Mouse (Mus musculus): Measurements from ENCODE around the gene Serinc1. TPM values are rescaled to one million over a fixed set of nuclear protein-coding genes. Genes with fewer than 3 reads are reported as not detected.
A peak's percentile ranks its signal among the peaks of the same experiment; 100 is the strongest.

The Serinc1 gene
- total RNA-seq, 1 experiment = 143 TPM

DNA sequence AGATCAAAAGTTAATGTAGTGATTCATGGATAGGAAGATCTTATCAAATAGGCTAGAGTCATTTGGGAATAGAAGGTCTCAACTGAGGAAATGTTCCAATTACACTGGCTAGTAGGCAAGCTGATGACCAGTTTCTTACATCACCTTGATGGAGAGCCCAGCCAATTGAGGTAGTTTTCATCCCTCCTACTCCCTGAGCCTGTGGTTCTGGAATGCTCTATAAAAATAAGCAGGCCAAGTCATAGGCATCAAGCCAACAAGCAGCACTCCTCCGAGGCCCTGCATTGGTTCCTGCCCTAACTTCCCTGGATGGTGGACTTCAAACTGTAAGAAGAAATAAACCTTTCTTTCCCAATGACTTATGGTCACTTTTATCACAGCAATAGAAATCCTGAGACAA lies 17.1 kb downstream of the Serinc1 start:
- peaks cover 22% of the 10 kb centered on the region for H3K36me3 ChIP-seq (ENCODE audit: control insufficient read depth, insufficient read depth, low read length, poor library complexity, severe bottlenecking)

DNA sequence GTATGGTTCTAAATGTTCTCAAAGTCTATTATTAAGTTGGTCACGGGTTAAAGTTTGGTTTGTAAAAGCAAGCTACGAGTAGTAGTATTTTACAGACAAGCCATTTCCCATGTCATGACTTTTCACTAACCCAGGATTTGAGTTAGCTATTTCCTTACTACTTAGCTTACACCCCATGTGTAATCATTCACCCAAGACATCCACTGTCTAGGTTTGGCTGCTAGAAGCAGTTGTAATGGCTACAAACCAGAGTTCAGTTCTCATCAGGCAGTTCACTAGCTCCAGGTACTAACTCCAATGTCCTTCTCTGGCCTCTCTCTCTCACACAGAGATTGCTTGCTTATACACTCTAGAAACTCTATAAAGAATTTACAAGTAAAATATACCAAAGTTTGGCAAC lies 17.7 kb downstream of the Serinc1 start:
- H3K9ac ChIP-seq (ENCODE audit: insufficient read depth, low read depth, low read length, poor library complexity, severe bottlenecking) = no peak overlapping the region
- no peak for DNase-seq (ENCODE audit: low read depth, low spot score)
- TF ChIP-seq ZC3H11A (IDR thresholded peaks at IDR 0.05; ENCODE audit: borderline replicate concordance, low read depth, low read length) = no peak
- no peak for TF ChIP-seq HCFC1 (IDR thresholded peaks at IDR 0.05; ENCODE audit: borderline replicate concordance, insufficient read depth, low read length)
- TF ChIP-seq MAFK (IDR thresholded peaks at IDR 0.05; ENCODE audit: insufficient read depth, low read depth, low read length) = no peak
- no peak for TF ChIP-seq CHD2 (IDR thresholded peaks at IDR 0.05; ENCODE audit: low read depth, low read length)
- no peak for TF ChIP-seq ZNF384 (IDR thresholded peaks at IDR 0.05; ENCODE audit: low read depth, low read length)
- H3K4me3 ChIP-seq (ENCODE audit: insufficient read depth in 1 of 2, low read depth in 1 of 2, low read length in 2 of 2, poor library complexity in 1 of 2, severe bottlenecking in 1 of 2) = no peak overlapping the region
- H3K9me3 ChIP-seq (ENCODE audit: control insufficient read depth, insufficient read depth, low read depth, low read length) = no peaks in the 10 kb centered on the region
- no peaks in the 10 kb centered on the region for H3K4me1 ChIP-seq (ENCODE audit: control insufficient read depth in 2 of 2, insufficient read depth in 2 of 2, low read length in 2 of 2, poor library complexity in 1 of 2)
- in situ Hi-C loops (cut with MboI; ENCODE audit: low sequenced_read_pairs in 2 of 2, unreplicated experiment in 2 of 2) = loop anchor here in 1 of 2 experiments (25.0 kb wide), 1 partner anchor 973 kb away; the partner anchor contains the start of gene Ccdc138
- H3K36me3 ChIP-seq (ENCODE audit: control insufficient read depth, insufficient read depth, low read length, poor library complexity, severe bottlenecking) = peaks cover 22% of the 10 kb centered on the region
- H3K27ac ChIP-seq (ENCODE audit: insufficient read depth, low read depth, low read length, poor library complexity, severe bottlenecking) = no peak overlapping the region

More for the DNA sequence above, 17.1 kb downstream of the Serinc1 start:
- Histone ChIP-seq H3K9me3 (ENCODE audit: control insufficient read depth, insufficient read depth, low read depth, low read length) (no peaks in the 10 kb centered on the region), H3K4me1 (ENCODE audit: control insufficient read depth in 2 of 2, insufficient read depth in 2 of 2, low read length in 2 of 2, poor library complexity in 1 of 2) (no peaks in the 10 kb centered on the region), H3K27ac (ENCODE audit: insufficient read depth, low read depth, low read length, poor library complexity, severe bottlenecking) (no peak overlapping the region), H3K9ac (ENCODE audit: insufficient read depth, low read depth, low read length, poor library complexity, severe bottlenecking) (no peak overlapping the region), H3K4me3 (ENCODE audit: insufficient read depth in 1 of 2, low read depth in 1 of 2, low read length in 2 of 2, poor library complexity in 1 of 2, severe bottlenecking in 1 of 2) (no peak overlapping the region)
- TF ChIP-seq HCFC1 (IDR thresholded peaks at IDR 0.05; ENCODE audit: borderline replicate concordance, insufficient read depth, low read length) = no peak
- TF ChIP-seq CHD2 (IDR thresholded peaks at IDR 0.05; ENCODE audit: low read depth, low read length) = no peak
- in situ Hi-C loops (cut with MboI; ENCODE audit: low sequenced_read_pairs in 2 of 2, unreplicated experiment in 2 of 2) = loop anchor here in 1 of 2 experiments (25.0 kb wide), 1 partner anchor 972 kb away; the partner anchor contains the start of gene Ccdc138
- no peak for DNase-seq (ENCODE audit: low read depth, low spot score)

DNA sequence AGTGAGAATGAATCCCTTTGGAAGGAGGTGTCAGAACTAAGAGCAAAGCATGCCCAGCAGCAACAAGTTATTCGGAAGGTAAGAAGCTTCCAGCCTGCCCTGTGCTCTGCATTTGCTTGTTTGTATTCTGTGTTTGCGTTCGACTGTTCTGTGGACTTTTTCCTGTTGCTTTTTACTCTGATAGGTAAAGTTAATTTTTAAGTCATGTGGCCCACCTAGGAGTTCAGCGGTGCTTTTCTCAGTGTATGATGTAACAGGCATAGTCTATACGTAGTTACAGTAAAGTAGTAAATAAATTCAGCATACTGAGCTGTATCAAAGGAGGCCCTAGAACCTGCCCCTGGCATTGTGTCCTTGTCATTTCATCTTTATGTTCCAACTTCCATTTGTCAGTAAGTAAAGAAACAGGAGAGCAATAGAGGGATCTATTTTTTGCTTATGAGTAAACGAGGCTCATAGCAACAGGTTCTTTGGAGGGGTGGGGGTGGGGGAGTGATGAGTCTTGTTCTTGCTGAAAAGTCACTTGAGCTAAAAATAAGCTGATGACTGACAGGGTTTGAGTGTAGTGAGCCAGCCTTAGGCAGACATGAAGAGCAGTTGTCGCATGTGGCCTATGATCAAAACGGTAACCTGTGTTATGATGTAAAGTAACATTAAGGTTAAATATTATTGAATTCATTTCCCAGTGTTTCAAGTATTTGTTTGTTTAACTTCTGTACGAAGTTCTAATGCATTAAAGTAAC lies 32.7 kb downstream of the Serinc1 start:
- no peak overlapping the region for H3K9ac ChIP-seq (ENCODE audit: insufficient read depth, low read depth, low read length, poor library complexity, severe bottlenecking)
- TF ChIP-seq ZC3H11A (IDR thresholded peaks at IDR 0.05; ENCODE audit: borderline replicate concordance, low read depth, low read length) (no peak), MAFK (IDR thresholded peaks at IDR 0.05; ENCODE audit: insufficient read depth, low read depth, low read length) (no peak), CHD2 (IDR thresholded peaks at IDR 0.05; ENCODE audit: low read depth, low read length) (no peak), ZNF384 (IDR thresholded peaks at IDR 0.05; ENCODE audit: low read depth, low read length) (no peak), HCFC1 (IDR thresholded peaks at IDR 0.05; ENCODE audit: borderline replicate concordance, insufficient read depth, low read length) (no peak)
- in situ Hi-C loops (cut with MboI; ENCODE audit: low sequenced_read_pairs in 2 of 2, unreplicated experiment in 2 of 2) = loop anchor here in 1 of 2 experiments (25.0 kb wide), 2 partner anchors 988 to 1112 kb away; partner anchors contain the start of genes Ccdc138 and Gja1
- no peaks in the 10 kb centered on the region for H3K9me3 ChIP-seq (ENCODE audit: control insufficient read depth, insufficient read depth, low read depth, low read length)
- no peak for DNase-seq (ENCODE audit: low read depth, low spot score)
- no peaks in the 10 kb centered on the region for H3K4me1 ChIP-seq (ENCODE audit: control insufficient read depth in 2 of 2, insufficient read depth in 2 of 2, low read length in 2 of 2, poor library complexity in 1 of 2)
- H3K4me3 ChIP-seq (ENCODE audit: insufficient read depth in 1 of 2, low read depth in 1 of 2, low read length in 2 of 2, poor library complexity in 1 of 2, severe bottlenecking in 1 of 2) = no peak overlapping the region
- H3K27ac ChIP-seq (ENCODE audit: insufficient read depth, low read depth, low read length, poor library complexity, severe bottlenecking) = no peak overlapping the region
- H3K36me3 ChIP-seq (ENCODE audit: control insufficient read depth, insufficient read depth, low read length, poor library complexity, severe bottlenecking) = no peaks in the 10 kb centered on the region; the same call in 1 of the 2 replicates

DNA sequence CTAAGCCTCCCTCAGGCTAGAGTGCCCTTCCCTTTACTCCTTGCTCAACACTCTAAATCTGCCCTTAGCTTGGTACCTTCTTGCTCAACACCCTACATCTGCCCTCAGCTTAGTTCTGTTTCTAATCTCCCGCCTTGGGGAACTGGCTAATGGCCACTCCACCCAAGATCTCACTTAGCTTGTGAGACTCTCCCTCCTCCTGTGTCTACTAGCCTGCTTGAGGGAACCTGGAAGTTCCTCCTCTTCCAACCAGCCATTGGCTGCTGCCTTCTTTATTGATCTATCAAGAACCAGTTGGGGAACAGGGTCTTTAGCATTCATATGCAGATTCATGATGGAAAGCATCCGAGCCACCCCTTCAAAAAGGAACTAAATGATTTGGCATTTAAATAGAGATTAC lies 40.3 kb downstream of the Serinc1 start:
- peak; percentile 58 for DNase-seq (ENCODE audit: low read depth, low spot score)
- H3K4me1 ChIP-seq (ENCODE audit: control insufficient read depth in 2 of 2, insufficient read depth in 2 of 2, low read length in 2 of 2, poor library complexity in 1 of 2) = peaks cover 6 to 9% of the 10 kb centered on the region in 2 experiments

More for the DNA sequence above, 40.3 kb downstream of the Serinc1 start:
- no peaks in the 10 kb centered on the region for H3K36me3 ChIP-seq (ENCODE audit: control insufficient read depth, insufficient read depth, low read length, poor library complexity, severe bottlenecking)
- TF ChIP-seq MAFK (IDR thresholded peaks at IDR 0.05; ENCODE audit: insufficient read depth, low read depth, low read length) (no peak), ZNF384 (IDR thresholded peaks at IDR 0.05; ENCODE audit: low read depth, low read length) (no peak), HCFC1 (IDR thresholded peaks at IDR 0.05; ENCODE audit: borderline replicate concordance, insufficient read depth, low read length) (no peak), ZC3H11A (IDR thresholded peaks at IDR 0.05; ENCODE audit: borderline replicate concordance, low read depth, low read length) (no peak), CHD2 (IDR thresholded peaks at IDR 0.05; ENCODE audit: low read depth, low read length) (no peak)
- H3K4me3 ChIP-seq (ENCODE audit: insufficient read depth in 1 of 2, low read depth in 1 of 2, low read length in 2 of 2, poor library complexity in 1 of 2, severe bottlenecking in 1 of 2) = peak overlapping the region; percentile 28 to 36
- H3K27ac ChIP-seq (ENCODE audit: insufficient read depth, low read depth, low read length, poor library complexity, severe bottlenecking) = peak overlapping the region; percentile 89
- in situ Hi-C loops (cut with MboI; ENCODE audit: low sequenced_read_pairs in 2 of 2, unreplicated experiment in 2 of 2) = loop anchor here in 1 of 2 experiments (25.0 kb wide), 1 partner anchor 1105 kb away; the partner anchor contains the start of gene Gja1
- no peaks in the 10 kb centered on the region for H3K9me3 ChIP-seq (ENCODE audit: control insufficient read depth, insufficient read depth, low read depth, low read length)
- no peak overlapping the region for H3K9ac ChIP-seq (ENCODE audit: insufficient read depth, low read depth, low read length, poor library complexity, severe bottlenecking)
